Mouse (Mus musculus) forebrain, postnatal 0 days (tissue): Measurements from ENCODE around the gene Fam181b. TPM values are rescaled to one million over a fixed set of nuclear protein-coding genes. Genes with fewer than 3 reads are reported as not detected.

Experiments
- ATAC-seq: fragments of 200-750 bp; cut with Nextera tagmentation; 2 replicates; pipeline ENCODE4 v1.8.0; 2017; ENCODE audit warnings: mild to moderate bottlenecking, moderate library complexity
- DNase-seq: peaks from one replicate; pipeline ENCODE4 v3.0.0-alpha.2; 2015
- H3K27ac ChIP-seq: fragments of 300-500 bp; sonication (generic); 2 replicates; pipeline ENCODE4 v1.5.1; 2014; ENCODE audit warnings: low read depth, mild to moderate bottlenecking, antibody characterized with exemption, low read length, moderate library complexity, mixed read lengths
- H3K27me3 ChIP-seq: fragments of 300-500 bp; sonication (generic); 2 replicates; pipeline ENCODE4 v1.6.1; 2014; ENCODE audit warnings: mild to moderate bottlenecking, low read length, mixed read lengths; ENCODE audit not compliant: insufficient read depth
- H3K36me3 ChIP-seq: fragments of 300-500 bp; sonication (generic); 2 replicates; pipeline ENCODE4 v1.6.1; 2014; ENCODE audit warnings: mild to moderate bottlenecking, moderate library complexity; ENCODE audit not compliant: insufficient read depth
- H3K4me1 ChIP-seq: fragments of 300-500 bp; sonication (generic); 2 replicates; pipeline ENCODE4 v1.6.1; 2014; ENCODE audit warnings: antibody characterized with exemption; ENCODE audit not compliant: insufficient read depth
- H3K4me2 ChIP-seq: fragments of 300-500 bp; sonication (generic); 2 replicates; pipeline ENCODE4 v1.6.1; 2014; ENCODE audit warnings: low read depth, mild to moderate bottlenecking, moderate library complexity
- H3K4me3 ChIP-seq: fragments of 300-500 bp; sonication (generic); 2 replicates; pipeline ENCODE4 v1.5.1; 2014; ENCODE audit warnings: low read depth, low read length, mixed read lengths
- H3K9ac ChIP-seq: fragments of 300-500 bp; sonication (generic); 2 replicates; pipeline ENCODE4 v1.6.1; 2014; ENCODE audit warnings: mild to moderate bottlenecking
- H3K9me3 ChIP-seq: fragments of 300-500 bp; sonication (generic); 2 replicates; pipeline ENCODE4 v1.6.1; 2016; ENCODE audit warnings: low read length
- CTCF ChIP-seq: sonication (generic); IDR thresholded peaks from 2 replicates; pipeline ENCODE4 v1.5.1; 2016; ENCODE audit warnings: antibody characterized with exemption, control low read depth, low read depth
- WGBS: fragments of 180-500 bp; shearing (Covaris S2); extraction: QIAGEN DNeasy Blood & Tissue Kit; methylation state at CpG from one replicate; pipeline ENCODE4 v1.1.7; 2014; 5-methylcytosine and 5-hydroxymethylcytosine counted together
- polyA plus RNA-seq: library from polyadenylated mRNA; unstranded; fragments of >200 nt; fragmentation: Nextera tagmentation; extraction: Ambion mirVana; gene quantifications from 2 replicates; pipeline ENCODE4 v1.2.1, GENCODE M21; 2015
- total RNA-seq: library from RNA; depleted of rRNA; stranded (reverse); fragments of >200 nt; gene quantifications from 2 replicates; pipeline ENCODE4 v1.2.3, GENCODE M21; 2014

The Fam181b gene
- total and polyA plus RNA-seq, 2 experiments from 2014 or later: 37.2 to 40.0 TPM

GRCm38 (mm10) chr7:93061747-93062146 lies 17.9 kb upstream of the Fam181b start:
- no peak overlapping the region for H3K4me2 ChIP-seq
- H3K4me1 ChIP-seq: no peaks in the 10 kb centered on the region
- H3K4me3 ChIP-seq: no peak overlapping the region
- TF ChIP-seq CTCF: no peak
- DNase-seq (peak; percentile 37), ATAC-seq (peak; percentile 63)
- H3K27ac ChIP-seq: peak overlapping the region; percentile 40
- H3K36me3 ChIP-seq: no peaks in the 10 kb centered on the region
- no peaks in the 10 kb centered on the region for H3K9me3 ChIP-seq
- 15% methylated on average over 3 of the region's 3 CpGs for WGBS
- H3K9ac ChIP-seq: no peak overlapping the region
- no peaks in the 10 kb centered on the region for H3K27me3 ChIP-seq

GRCm38 (mm10) chr7:93062189-93062588 lies 17.5 kb upstream of the Fam181b start:
- no peak overlapping the region for H3K4me2 ChIP-seq
- peak; percentile 95 for ATAC-seq
- 6% methylated on average over 6 of the region's 6 CpGs for WGBS

GRCm38 (mm10) chr7:93067464-93068015 lies 12.1 kb upstream of the Fam181b start:
- ATAC-seq (peak; percentile 61), DNase-seq (no peak)
- no peaks in the 10 kb centered on the region for H3K9me3 ChIP-seq
- WGBS: 20% methylated on average over 7 of the region's 7 CpGs
- H3K27me3 ChIP-seq: no peaks in the 10 kb centered on the region
- TF ChIP-seq CTCF: no peak
- H3K27ac ChIP-seq: no peak overlapping the region
- H3K9ac ChIP-seq: no peak overlapping the region
- H3K4me3 ChIP-seq: no peak overlapping the region
- no peak overlapping the region for H3K4me2 ChIP-seq
- H3K36me3 ChIP-seq: no peaks in the 10 kb centered on the region
- H3K4me1 ChIP-seq: no peaks in the 10 kb centered on the region

More at GRCm38 (mm10) chr7:93062189-93062588, 17.5 kb upstream of the Fam181b start:
- H3K36me3 ChIP-seq: no peaks in the 10 kb centered on the region
- peak overlapping the region; percentile 40 for H3K27ac ChIP-seq
- H3K4me1 ChIP-seq: no peaks in the 10 kb centered on the region
- H3K27me3 ChIP-seq: no peaks in the 10 kb centered on the region
- H3K9ac ChIP-seq: no peak overlapping the region
- peak; percentile 67 for DNase-seq
- H3K4me3 ChIP-seq: no peak overlapping the region
- no peaks in the 10 kb centered on the region for H3K9me3 ChIP-seq
- no peak for TF ChIP-seq CTCF

GRCm38 (mm10) chr7:93076435-93076960 lies 3.2 kb upstream of the Fam181b start:
- Histone ChIP-seq H3K9ac (no peak overlapping the region), H3K27me3 (no peaks in the 10 kb centered on the region), H3K4me2 (no peak overlapping the region), H3K27ac (no peak overlapping the region), H3K4me1 (no peaks in the 10 kb centered on the region), H3K4me3 (no peak overlapping the region), H3K9me3 (no peaks in the 10 kb centered on the region), H3K36me3 (no peaks in the 10 kb centered on the region)
- WGBS: 4% methylated on average over 6 of the region's 6 CpGs
- DNase-seq (no peak), ATAC-seq (no peak)
- peak; percentile 41 for TF ChIP-seq CTCF

- Histone ChIP-seq H3K4me2 (peak overlapping the region; percentile 80), H3K4me3 (peak overlapping the region; percentile 78), H3K9ac (peak overlapping the region; percentile 81; the same call in 1 of the 2 replicates), H3K9me3 (no peaks in the 10 kb centered on the region), H3K27ac (peak overlapping the region; percentile 81; the same call in 1 of the 2 replicates), H3K27me3 (no peaks in the 10 kb centered on the region), H3K36me3 (no peaks in the 10 kb centered on the region), H3K4me1 (0 out of 2 replicates have a peak, but pooled peaks cover 3% of the 10 kb centered on the region)
- 10% methylated on average over 7 of the region's 7 CpGs for WGBS
- ATAC-seq: no peak
- peak; percentile 26 for DNase-seq
- TF ChIP-seq CTCF: no peak
Measured at GRCm38 (mm10) chr7:93079420-93079784, 263 bp upstream of the Fam181b start.

- ATAC-seq: peak; percentile 14; the same call in 1 of the 2 replicates
- Histone ChIP-seq H3K9ac (peak overlapping the region; percentile 81), H3K27ac (peak overlapping the region; percentile 81), H3K4me1 (0 out of 2 replicates have a peak, but pooled peaks cover 3% of the 10 kb centered on the region), H3K4me3 (peak overlapping the region; percentile 78), H3K36me3 (no peaks in the 10 kb centered on the region), H3K4me2 (peak overlapping the region; percentile 80), H3K9me3 (no peaks in the 10 kb centered on the region), H3K27me3 (no peaks in the 10 kb centered on the region)
- no peak for TF ChIP-seq CTCF
- DNase-seq: peak; percentile 37
- WGBS: 2% methylated on average over 45 of the region's 45 CpGs
Measured at GRCm38 (mm10) chr7:93080731-93081430, 1.2 kb downstream of the Fam181b start.

GRCm38 (mm10) chr7:93093371-93094058 lies 13.8 kb downstream of the Fam181b start:
- Histone ChIP-seq H3K27ac (peak overlapping the region; percentile 67), H3K9me3 (no peaks in the 10 kb centered on the region), H3K9ac (peak overlapping the region; percentile 18; the same call in 1 of the 2 replicates), H3K4me2 (peak overlapping the region; percentile 44), H3K36me3 (no peaks in the 10 kb centered on the region), H3K27me3 (no peaks in the 10 kb centered on the region), H3K4me3 (peak overlapping the region; percentile 14; the same call in 1 of the 2 replicates), H3K4me1 (peaks cover 13% of the 10 kb centered on the region)
- WGBS: 5% methylated on average over 11 of the region's 11 CpGs
- peak; percentile 91 for DNase-seq
- TF ChIP-seq CTCF: no peak
- ATAC-seq: peak; percentile 90
